Mouse (Mus musculus): ENCODE measurements around the gene Disp2. TPM values are rescaled to one million over a fixed set of nuclear protein-coding genes. Genes with fewer than 3 reads are reported as not detected.

Gene Disp2
- total RNA-seq, 2 experiments from 2014 or later: 53.4 to 54.0 TPM

GRCm38 (mm10) chr2:118838330-118838729, 58.8 kb downstream of the Disp2 start:
- no peak for DNase-seq (ENCODE audit: low spot score in 2 of 2)

- no peak for DNase-seq (ENCODE audit: low spot score in 2 of 2)
These were observed 61.7 kb downstream of the Disp2 start for GRCm38 (mm10) chr2:118841186-118841585.

GRCm38 (mm10) chr2:118841774-118842173, 62.3 kb downstream of the Disp2 start:
- no peak for DNase-seq (ENCODE audit: low spot score in 2 of 2)

- no peak for DNase-seq (ENCODE audit: low spot score in 2 of 2)
These were observed 64.9 kb downstream of the Disp2 start for GRCm38 (mm10) chr2:118844427-118844826.

DNA sequence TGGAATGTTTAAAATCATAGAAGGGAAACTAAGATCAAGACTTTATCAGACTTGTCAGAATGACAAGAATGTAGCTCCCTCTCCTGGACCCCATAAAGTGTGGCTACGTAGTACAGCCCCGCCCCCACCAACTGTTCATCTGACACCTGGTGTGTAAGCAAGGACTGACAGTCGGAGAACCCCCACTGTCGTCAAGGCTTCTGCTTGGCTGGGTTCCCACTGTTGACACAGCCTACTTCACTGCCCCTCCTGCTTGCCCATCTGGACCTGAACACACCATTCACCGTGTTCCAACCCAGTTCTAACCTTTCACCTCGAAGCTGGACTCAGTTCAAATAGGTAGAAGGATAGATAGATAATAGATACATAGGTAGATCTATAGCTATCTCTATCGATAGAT, 66.7 kb downstream of the Disp2 start:
- DNase-seq (ENCODE audit: low spot score in 2 of 2): no peak

GRCm38 (mm10) chr2:118851756-118852155, 72.2 kb downstream of the Disp2 start:
- no peak for DNase-seq (ENCODE audit: low spot score in 2 of 2)

Other genes starting within 250 kb of the Disp2 start
- 10 to 100 TPM; 30.9 to 35.7 TPM for gene Bmf, start 230.0 kb upstream of the Disp2 start, total RNA-seq (2021)
- 10 to 100 TPM; 36.7 to 40.7 TPM for gene Bub1b, start 181.5 kb upstream of the Disp2 start, total RNA-seq (2021)
- 10 to 100 TPM; 13.8 to 16.3 TPM for gene Pak6, start 116.4 kb upstream of the Disp2 start, total RNA-seq (2021)
- under 1 TPM; 0.20 to 0.59 TPM for gene Ankrd63, start 75.8 kb upstream of the Disp2 start, total RNA-seq (2021)
- 1 to 10 TPM; 2.2 to 2.7 TPM for gene Plcb2, start 51.3 kb upstream of the Disp2 start, total RNA-seq (2021)
- gene Inafm2, start 34.0 kb upstream of the Disp2 start, total RNA-seq (2021): 10 to 100 TPM; 27.8 to 30.8 TPM
- 1 to 10 TPM; 6.1 to 6.9 TPM for gene Ccdc9b, start 17.1 kb upstream of the Disp2 start, total RNA-seq (2021)
- not detected for gene Phgr1, start 7.0 kb upstream of the Disp2 start, total RNA-seq (2021)
- 10 to 100 TPM; 28.0 to 28.8 TPM for gene Knstrn, start 34.3 kb downstream of the Disp2 start, total RNA-seq (2021)
- gene Ivd, start 82.2 kb downstream of the Disp2 start, total RNA-seq (2021): 100 to 1,000 TPM; 166 to 176 TPM
- gene Bahd1, start 120.7 kb downstream of the Disp2 start, total RNA-seq (2021): 10 to 100 TPM; 51.5 to 54.1 TPM
- 10 to 100 TPM; 23.0 to 24.5 TPM for gene Chst14, start 146.8 kb downstream of the Disp2 start, total RNA-seq (2021)
- gene Ccdc32, start 249.7 kb downstream of the Disp2 start, total RNA-seq (2021): 10 to 100 TPM; 20.0 to 20.2 TPM

All from adrenal gland, postnatal 4 days (tissue).